Mouse (Mus musculus): ENCODE results near the gene Psmd9. TPM values are rescaled to one million over a fixed set of nuclear protein-coding genes. Genes with fewer than 3 reads are reported as not detected.

The Psmd9 gene
- total and polyA plus RNA-seq, 2 experiments from 2014 or later, result 37.4 to 79.4 TPM

- Histone ChIP-seq H3K27ac (ENCODE audit: low read depth, low read length) (peak overlapping the region; percentile 100), H3K4me2 (ENCODE audit: low read depth) (peak overlapping the region; percentile 97), H3K9ac (peak overlapping the region; percentile 100), H3K36me3 (ENCODE audit: insufficient read depth) (no peaks in the 10 kb centered on the region), H3K27me3 (ENCODE audit: insufficient read depth, low read length) (no peaks in the 10 kb centered on the region), H3K4me1 (ENCODE audit: insufficient read depth) (peaks cover 18% of the 10 kb centered on the region), H3K4me3 (ENCODE audit: low read depth, low read length) (peak overlapping the region; percentile 85), H3K9me3 (ENCODE audit: low read length) (no peaks in the 10 kb centered on the region)
- DNase-seq (peak; percentile 65), ATAC-seq (no peak)
- TF ChIP-seq CTCF (IDR thresholded peaks at IDR 0.05; ENCODE audit: low read depth), result no peak
- WGBS, result 1% methylated on average over 20 of the region's 20 CpGs
Observed at GRCm38 (mm10) chr5:123137044-123137909, 31.9 kb upstream of the Psmd9 start.

GRCm38 (mm10) chr5:123137910-123138229 lies 31.3 kb upstream of the Psmd9 start:
- TF ChIP-seq CTCF (IDR thresholded peaks at IDR 0.05; ENCODE audit: low read depth), result no peak
- Histone ChIP-seq H3K27ac (ENCODE audit: low read depth, low read length) (peak overlapping the region; percentile 100), H3K4me1 (ENCODE audit: insufficient read depth) (peaks cover 18% of the 10 kb centered on the region), H3K9ac (peak overlapping the region; percentile 100), H3K4me2 (ENCODE audit: low read depth) (peak overlapping the region; percentile 97), H3K9me3 (ENCODE audit: low read length) (no peaks in the 10 kb centered on the region), H3K4me3 (ENCODE audit: low read depth, low read length) (peak overlapping the region; percentile 85), H3K27me3 (ENCODE audit: insufficient read depth, low read length) (no peaks in the 10 kb centered on the region), H3K36me3 (ENCODE audit: insufficient read depth) (no peaks in the 10 kb centered on the region)
- ATAC-seq, result no peak
- DNase-seq, result no peak
- 3% methylated on average over 6 of the region's 6 CpGs for WGBS

GRCm38 (mm10) chr5:123138230-123138911 lies 30.8 kb upstream of the Psmd9 start:
- WGBS, result under 1% methylated on average over 40 of the region's 40 CpGs
- 0 out of 2 replicates have a peak, but pooled peaks have one; percentile 22 for TF ChIP-seq CTCF (IDR thresholded peaks at IDR 0.05; ENCODE audit: low read depth)
- ATAC-seq, result peak; percentile 7
- no peaks in the 10 kb centered on the region for H3K27me3 ChIP-seq (ENCODE audit: insufficient read depth, low read length)
- H3K36me3 ChIP-seq (ENCODE audit: insufficient read depth), result no peaks in the 10 kb centered on the region
- peaks cover 18% of the 10 kb centered on the region for H3K4me1 ChIP-seq (ENCODE audit: insufficient read depth)
- H3K9me3 ChIP-seq (ENCODE audit: low read length), result no peaks in the 10 kb centered on the region
- DNase-seq, result peak; percentile 74
- peak overlapping the region; percentile 100 for H3K9ac ChIP-seq
- H3K4me2 ChIP-seq (ENCODE audit: low read depth), result peak overlapping the region; percentile 97
- peak overlapping the region; percentile 100 for H3K27ac ChIP-seq (ENCODE audit: low read depth, low read length)
- H3K4me3 ChIP-seq (ENCODE audit: low read depth, low read length), result peak overlapping the region; percentile 85

GRCm38 (mm10) chr5:123138953-123139721 lies 30.1 kb upstream of the Psmd9 start:
- Histone ChIP-seq H3K27ac (ENCODE audit: low read depth, low read length) (peak overlapping the region; percentile 100), H3K9me3 (ENCODE audit: low read length) (no peaks in the 10 kb centered on the region), H3K4me2 (ENCODE audit: low read depth) (peak overlapping the region; percentile 97), H3K9ac (peak overlapping the region; percentile 100), H3K27me3 (ENCODE audit: insufficient read depth, low read length) (no peaks in the 10 kb centered on the region), H3K4me3 (ENCODE audit: low read depth, low read length) (peak overlapping the region; percentile 85), H3K4me1 (ENCODE audit: insufficient read depth) (peaks cover 16% of the 10 kb centered on the region), H3K36me3 (ENCODE audit: insufficient read depth) (no peaks in the 10 kb centered on the region)
- peak; percentile 38 for ATAC-seq
- no peak for TF ChIP-seq CTCF (IDR thresholded peaks at IDR 0.05; ENCODE audit: low read depth)
- WGBS, result 2% methylated on average over 39 of the region's 39 CpGs
- peak; percentile 90 for DNase-seq

- Histone ChIP-seq H3K4me2 (ENCODE audit: low read depth) (peak overlapping the region; percentile 97), H3K4me3 (ENCODE audit: low read depth, low read length) (peak overlapping the region; percentile 85), H3K27ac (ENCODE audit: low read depth, low read length) (peak overlapping the region; percentile 100), H3K36me3 (ENCODE audit: insufficient read depth) (no peaks in the 10 kb centered on the region), H3K9me3 (ENCODE audit: low read length) (no peaks in the 10 kb centered on the region), H3K4me1 (ENCODE audit: insufficient read depth) (peaks cover 16% of the 10 kb centered on the region), H3K9ac (peak overlapping the region; percentile 100), H3K27me3 (ENCODE audit: insufficient read depth, low read length) (no peaks in the 10 kb centered on the region)
- TF ChIP-seq CTCF (IDR thresholded peaks at IDR 0.05; ENCODE audit: low read depth), result no peak
- DNase-seq (peak; percentile 61), ATAC-seq (no peak)
- WGBS, result 1% methylated on average over 28 of the region's 28 CpGs
Observed at GRCm38 (mm10) chr5:123139722-123140627, 29.2 kb upstream of the Psmd9 start.
